Mouse (Mus musculus) olfactory bulb, adult 2 months (tissue): ENCODE measurements around the gene Zfp524. TPM values are rescaled to one million over a fixed set of nuclear protein-coding genes. Genes with fewer than 3 reads are reported as not detected.

Experiments
- H3K27ac ChIP-seq: fragments of 200-500 bp; 2 replicates; pipeline ENCODE4 v1.5.1; 2012; ENCODE audit warnings: low read depth, low read length; ENCODE audit not compliant: insufficient read depth
- H3K4me1 ChIP-seq: fragments of 200-500 bp; 2 replicates; pipeline ENCODE4 v1.6.1; 2012; ENCODE audit warnings: low read length; ENCODE audit not compliant: control insufficient read depth, insufficient read depth
- H3K4me3 ChIP-seq: fragments of 200-500 bp; 2 replicates; pipeline ENCODE4 v1.5.1; 2012; ENCODE audit warnings: mild to moderate bottlenecking, low read depth, low read length, moderate library complexity; ENCODE audit not compliant: insufficient read depth
- CTCF ChIP-seq: fragments of 200-500 bp; IDR thresholded peaks from 2 replicates; pipeline ENCODE4 v1.5.1; 2012; ENCODE audit warnings: low read depth, mild to moderate bottlenecking, low read length, moderate library complexity; ENCODE audit not compliant: insufficient read depth
- POLR2A ChIP-seq: fragments of 200-500 bp; IDR thresholded peaks from 2 replicates; pipeline ENCODE4 v1.6.1; 2012; ENCODE audit warnings: mild to moderate bottlenecking, low read depth, low read length, moderate library complexity; ENCODE audit not compliant: insufficient read depth
- WGBS: fragments of 180-500 bp; shearing (Covaris S2); methylation state at CpG from one replicate; pipeline ENCODE4 v1.1.7; 2018; 5-methylcytosine and 5-hydroxymethylcytosine counted together
- polyA plus RNA-seq: library from polyadenylated mRNA; stranded (reverse); fragments of >200 nt; gene quantifications from 2 replicates; pipeline ENCODE4 v1.2.4, GENCODE M21; 2012; ENCODE audit warnings: low replicate concordance; ENCODE audit not compliant: missing spikeins, insufficient read depth, insufficient read length

The Zfp524 gene
- polyA plus RNA-seq, 1 experiment: not detected

DNA sequence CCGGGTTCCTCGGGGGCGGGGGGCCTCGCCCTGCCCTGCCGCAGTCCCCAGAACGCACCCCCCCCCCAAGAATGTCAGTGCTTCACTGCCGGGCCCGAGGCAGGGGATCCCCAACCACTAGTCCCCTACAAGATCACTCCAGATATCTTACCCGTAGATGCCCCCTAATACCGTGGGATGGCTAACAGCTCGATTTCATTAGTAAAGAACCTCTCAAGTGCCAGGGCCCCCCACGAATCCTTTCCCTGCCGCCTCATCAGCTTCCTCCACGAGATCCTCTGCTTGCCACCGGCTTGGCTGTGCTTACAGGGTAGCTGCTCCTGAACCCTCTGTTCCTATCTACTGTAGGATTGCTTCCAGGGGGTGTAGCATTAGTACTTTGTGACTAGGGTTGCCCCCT is 6.5 kb downstream of the Zfp524 start:
- TF ChIP-seq CTCF: no peak
- no peak for TF ChIP-seq POLR2A
- Histone ChIP-seq H3K4me3 (peak overlapping the region; percentile 82), H3K4me1 (no peaks in the 10 kb centered on the region; the same call in 1 of the 2 replicates), H3K27ac (peak overlapping the region; percentile 48; the same call in 1 of the 2 replicates)
- WGBS: under 1% methylated on average over 15 of the region's 15 CpGs

DNA sequence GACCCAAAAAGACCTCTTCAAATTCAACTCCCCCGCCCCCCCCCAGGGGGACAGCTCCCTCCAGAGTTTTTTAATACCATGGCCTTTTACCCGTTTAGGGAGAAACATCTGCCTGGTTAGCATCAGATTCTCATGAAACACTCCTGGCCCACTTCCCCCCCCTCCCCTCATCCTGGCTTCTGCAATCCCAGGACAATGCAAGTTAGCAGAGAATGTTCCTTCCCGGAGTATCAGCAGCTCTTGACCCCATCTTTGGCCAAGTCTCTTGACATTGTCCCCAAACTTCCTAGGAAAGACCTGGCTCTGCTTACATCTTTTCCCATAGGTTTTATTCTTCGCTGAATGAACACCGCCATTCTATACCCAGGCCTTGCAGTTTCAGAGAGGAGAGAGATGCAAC is 7.0 kb downstream of the Zfp524 start:
- no peak for TF ChIP-seq CTCF
- TF ChIP-seq POLR2A: no peak
- H3K4me1 ChIP-seq: no peaks in the 10 kb centered on the region; the same call in 1 of the 2 replicates
- H3K27ac ChIP-seq: no peak overlapping the region
- 41% methylated on average over 5 of the region's 5 CpGs for WGBS
- H3K4me3 ChIP-seq: peak overlapping the region; percentile 82

DNA sequence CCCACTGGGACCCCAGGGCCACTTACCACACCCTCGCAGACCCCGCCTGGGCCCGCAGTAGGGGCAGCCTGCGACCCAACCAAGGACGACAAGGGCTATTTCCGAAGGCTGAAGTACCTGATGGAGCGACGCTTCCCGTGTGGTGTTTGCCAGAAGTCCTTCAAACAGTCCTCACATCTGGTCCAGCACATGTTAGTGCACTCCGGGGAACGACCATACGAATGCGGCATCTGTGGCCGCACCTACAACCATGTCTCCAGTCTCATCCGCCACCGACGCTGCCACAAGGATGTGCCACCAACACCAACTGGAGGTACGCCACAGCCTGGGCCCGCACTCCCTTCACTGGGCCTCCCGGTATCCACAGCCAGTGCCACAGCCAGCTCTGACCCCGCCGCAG is 15.3 kb downstream of the Zfp524 start:
- Histone ChIP-seq H3K4me3 (no peak overlapping the region), H3K27ac (no peak overlapping the region), H3K4me1 (no peaks in the 10 kb centered on the region)
- TF ChIP-seq CTCF: no peak
- TF ChIP-seq POLR2A: no peak
- 97% methylated on average over 22 of the region's 22 CpGs for WGBS

DNA sequence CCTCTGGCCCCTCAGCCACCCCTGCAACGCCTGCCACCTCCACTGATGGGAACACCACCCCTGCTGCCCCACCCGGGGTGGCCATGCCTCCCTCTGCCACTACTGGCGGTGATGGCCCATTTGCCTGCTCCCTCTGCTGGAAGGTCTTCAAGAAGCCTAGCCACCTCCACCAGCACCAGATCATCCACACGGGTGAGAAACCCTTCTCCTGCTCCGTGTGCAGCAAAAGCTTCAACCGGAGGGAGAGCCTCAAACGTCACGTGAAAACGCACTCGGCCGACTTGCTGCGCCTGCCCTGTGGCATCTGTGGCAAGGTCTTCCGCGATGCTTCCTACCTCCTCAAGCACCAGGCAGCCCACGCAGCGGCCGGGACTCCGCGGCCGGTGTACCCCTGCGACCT is 15.7 kb downstream of the Zfp524 start:
- Histone ChIP-seq H3K4me3 (no peak overlapping the region), H3K4me1 (no peaks in the 10 kb centered on the region), H3K27ac (no peak overlapping the region)
- 95% methylated on average over 21 of the region's 21 CpGs for WGBS
- no peak for TF ChIP-seq POLR2A

DNA sequence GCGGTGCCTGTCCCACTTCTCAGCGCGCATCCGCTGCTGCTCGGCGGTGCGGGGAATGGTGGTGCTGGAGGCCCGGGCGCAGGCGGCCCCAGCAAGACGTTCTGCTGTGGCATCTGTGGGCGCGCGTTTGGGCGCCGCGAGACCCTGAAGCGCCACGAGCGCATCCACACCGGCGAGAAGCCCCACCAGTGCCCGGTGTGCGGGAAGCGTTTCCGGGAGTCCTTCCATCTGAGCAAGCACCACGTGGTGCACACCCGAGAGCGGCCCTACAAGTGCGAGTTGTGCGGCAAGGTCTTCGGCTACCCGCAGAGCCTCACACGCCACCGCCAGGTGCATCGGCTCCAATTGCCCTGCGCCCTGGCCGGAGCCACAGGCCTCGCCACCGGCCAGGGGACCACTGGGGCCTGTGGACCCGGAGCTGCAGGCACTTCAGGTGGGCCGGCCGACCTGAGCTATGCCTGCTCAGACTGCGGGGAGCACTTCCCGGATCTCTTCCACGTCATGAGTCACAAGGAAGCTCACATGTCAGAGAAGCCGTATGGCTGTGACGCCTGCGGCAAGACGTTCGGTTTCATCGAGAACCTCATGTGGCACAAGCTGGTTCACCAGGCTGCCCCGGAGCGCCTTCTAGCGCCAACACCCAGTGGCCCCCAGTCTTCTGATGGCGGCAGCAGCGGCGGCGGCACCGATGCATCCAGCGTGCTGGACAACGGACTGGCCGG is 16.5 kb downstream of the Zfp524 start:
- 89% methylated on average over 63 of the region's 63 CpGs for WGBS
- TF ChIP-seq CTCF (no peak), POLR2A (no peak)
- no peaks in the 10 kb centered on the region for H3K4me1 ChIP-seq
- H3K27ac ChIP-seq: no peak overlapping the region
- H3K4me3 ChIP-seq: no peak overlapping the region

DNA sequence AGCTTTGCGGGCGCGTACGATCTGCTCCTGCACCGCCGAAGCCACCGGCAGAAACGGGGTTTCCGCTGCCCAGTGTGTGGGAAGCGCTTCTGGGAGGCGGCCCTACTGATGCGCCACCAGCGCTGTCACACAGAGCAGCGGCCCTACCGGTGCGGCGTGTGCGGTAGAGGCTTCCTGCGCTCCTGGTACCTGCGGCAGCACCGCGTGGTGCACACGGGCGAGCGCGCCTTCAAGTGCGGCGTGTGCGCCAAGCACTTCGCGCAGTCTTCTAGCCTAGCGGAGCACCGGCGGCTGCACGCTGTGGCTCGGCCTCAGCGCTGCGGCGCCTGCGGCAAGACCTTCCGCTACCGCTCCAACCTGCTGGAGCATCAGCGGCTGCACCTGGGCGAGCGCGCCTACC is 17.3 kb downstream of the Zfp524 start:
- no peaks in the 10 kb centered on the region for H3K4me1 ChIP-seq
- no peak overlapping the region for H3K27ac ChIP-seq
- TF ChIP-seq POLR2A (no peak), CTCF (no peak)
- no peak overlapping the region for H3K4me3 ChIP-seq
- 89% methylated on average over 46 of the region's 46 CpGs for WGBS

DNA sequence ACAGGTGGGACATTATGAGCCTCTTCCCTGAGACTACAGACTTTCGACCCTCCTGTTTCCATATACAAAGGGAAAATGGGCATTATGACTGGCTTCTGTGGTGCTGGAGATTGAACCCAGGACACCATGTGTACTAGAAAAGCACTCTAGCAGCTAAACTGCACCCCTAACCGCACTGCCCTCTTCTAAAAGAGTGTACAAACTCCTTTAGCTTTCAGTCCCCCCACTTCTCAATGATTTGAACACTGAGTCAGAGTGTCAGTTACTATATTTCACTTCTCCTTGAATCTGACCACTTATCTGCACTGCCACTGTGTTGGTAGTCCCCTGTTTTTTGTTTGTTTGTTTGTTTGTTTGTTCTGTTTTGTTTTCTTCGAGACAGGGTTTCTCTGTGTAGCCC is 19.6 kb downstream of the Zfp524 start, which contains the start of gene 4632433K11Rik:
4632433K11Rik (plus strand) TSS at position 301 of the 400 bp plus-strand sequence.
- TF ChIP-seq CTCF: no peak
- no peak within 1 kb of the TSS for H3K4me3 ChIP-seq
- H3K4me1 ChIP-seq: no peaks in the 10 kb centered on the region; the same call in 1 of the 2 replicates
- 93% methylated on average over 3 of the region's 3 CpGs for whole genome bisulfite sequencing
- no peak within 1 kb of the TSS for H3K27ac ChIP-seq

DNA sequence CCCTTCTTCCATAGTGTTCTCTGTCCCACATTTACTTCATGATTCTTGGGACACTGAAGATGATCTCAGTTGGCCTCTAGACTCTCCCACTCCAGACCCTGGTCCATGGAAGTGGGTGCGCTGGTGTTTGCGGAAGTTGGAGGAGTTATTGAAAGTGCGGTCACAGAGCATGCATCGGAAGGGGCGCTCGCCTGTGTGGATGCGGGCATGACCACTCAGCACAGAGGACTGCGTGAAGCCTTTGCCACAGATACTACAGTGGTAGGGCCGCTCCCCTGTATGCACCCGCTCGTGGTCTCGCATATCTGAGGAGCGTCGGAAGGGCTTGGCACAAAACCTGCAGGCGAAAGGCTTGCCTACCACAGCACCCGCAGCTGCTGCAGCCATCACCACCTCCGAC is 21.4 kb downstream of the Zfp524 start:
- Histone ChIP-seq H3K4me1 (no peaks in the 10 kb centered on the region; the same call in 1 of the 2 replicates), H3K27ac (no peak overlapping the region), H3K4me3 (no peak overlapping the region)
- TF ChIP-seq POLR2A (no peak), CTCF (no peak)
- 96% methylated on average over 17 of the region's 17 CpGs for WGBS

DNA sequence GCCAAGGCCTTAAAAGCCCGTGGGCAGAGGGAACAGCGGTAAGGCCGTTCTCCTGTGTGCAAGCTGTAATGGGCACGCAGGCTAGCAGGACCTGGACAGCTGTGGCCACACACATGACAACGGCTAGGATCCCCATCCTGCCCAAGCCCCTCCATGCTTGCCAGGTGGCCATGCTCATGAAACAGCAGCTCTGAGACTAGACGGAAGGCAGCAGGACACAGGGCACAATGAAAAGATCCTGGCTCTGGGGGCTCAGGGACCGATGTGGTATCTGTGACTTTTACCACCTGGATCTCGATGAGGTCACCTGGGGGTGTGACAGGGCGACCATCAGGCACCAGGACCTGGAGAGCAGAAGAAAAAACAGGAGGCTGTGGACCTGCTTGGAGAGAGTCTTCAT is 21.9 kb downstream of the Zfp524 start:
- 95% methylated on average over 9 of the region's 9 CpGs for WGBS
- TF ChIP-seq POLR2A (no peak), CTCF (no peak)
- Histone ChIP-seq H3K27ac (no peak overlapping the region), H3K4me3 (no peak overlapping the region), H3K4me1 (no peaks in the 10 kb centered on the region; the same call in 1 of the 2 replicates)
